Mouse (Mus musculus) forebrain, embryonic 11.5 days (tissue): Measurements from ENCODE around the gene Malrd1. TPM values are rescaled to one million over a fixed set of nuclear protein-coding genes. Genes with fewer than 3 reads are reported as not detected.
A peak's percentile ranks its signal among the peaks of the same experiment; 100 is the strongest.

Experiments
- ATAC-seq: fragments of 200-750 bp; cut with Nextera tagmentation; replicated peaks from 2 replicates; pipeline ENCODE4 v1.8.0; 2017; ENCODE audit warnings: moderate TSS enrichment; ENCODE audit not compliant: low FRiP score
- DNase-seq: peaks from one replicate; pipeline ENCODE4 v3.0.0-alpha.2; 2017; ENCODE audit warnings: low spot score
- H3K27ac ChIP-seq: fragments of 300-500 bp; sonication (generic); 2 replicates; pipeline ENCODE4 v1.5.1; 2014; ENCODE audit warnings: low read depth, low read length
- H3K27me3 ChIP-seq: fragments of 300-500 bp; sonication (generic); 2 replicates; pipeline ENCODE4 v1.6.1; 2014; ENCODE audit warnings: mild to moderate bottlenecking, low read length, mixed read lengths; ENCODE audit not compliant: control insufficient read depth, insufficient read depth
- H3K36me3 ChIP-seq: fragments of 300-500 bp; sonication (generic); 2 replicates; pipeline ENCODE4 v1.6.1; 2014; ENCODE audit warnings: mild to moderate bottlenecking, low read length, moderate library complexity, mixed read lengths; ENCODE audit not compliant: control insufficient read depth, insufficient read depth
- H3K4me1 ChIP-seq: fragments of 300-500 bp; sonication (generic); replicated peaks from 2 replicates; pipeline ENCODE4 v1.6.1; 2014; ENCODE audit warnings: low read length, mixed read lengths; ENCODE audit not compliant: control insufficient read depth, insufficient read depth
- H3K4me2 ChIP-seq: fragments of 300-500 bp; sonication (generic); 2 replicates; pipeline ENCODE4 v1.6.1; 2014; ENCODE audit warnings: low read depth, mild to moderate bottlenecking, low read length, moderate library complexity, mixed read lengths; ENCODE audit not compliant: severe bottlenecking
- H3K4me3 ChIP-seq: fragments of 300-500 bp; sonication (generic); 2 replicates; pipeline ENCODE4 v1.5.1; 2014; ENCODE audit warnings: low read depth, low read length
- H3K9ac ChIP-seq: fragments of 300-500 bp; sonication (generic); 2 replicates; pipeline ENCODE4 v1.6.1; 2014; ENCODE audit warnings: low read length
- H3K9me3 ChIP-seq: fragments of 300-500 bp; sonication (generic); 2 replicates; pipeline ENCODE4 v1.6.1; 2016; ENCODE audit warnings: low read length, mixed read lengths; ENCODE audit not compliant: control insufficient read depth
- WGBS: fragments of 180-500 bp; shearing (Covaris S2); extraction: QIAGEN DNeasy Blood & Tissue Kit; methylation state at CpG from one replicate; pipeline ENCODE4 v1.1.7; 2014; 5-methylcytosine and 5-hydroxymethylcytosine counted together
- polyA plus RNA-seq: library from polyadenylated mRNA; unstranded; fragments of >200 nt; fragmentation: Nextera tagmentation; extraction: Ambion mirVana; gene quantifications from 2 replicates; pipeline ENCODE4 v1.2.1, GENCODE M21; 2014

Malrd1 gene
- polyA plus RNA-seq, result 0.07 TPM in 2 replicates

- H3K27ac ChIP-seq, result no peak within 1 kb of the TSS
- peaks cover 2% of the 10 kb centered on the region; the same call in 1 of the 2 replicates for H3K9me3 ChIP-seq
- no peak within 1 kb of the TSS for H3K9ac ChIP-seq
- no peak within 1 kb of the TSS for H3K4me3 ChIP-seq
- ATAC-seq (no peak), DNase-seq (no peak)
- H3K4me2 ChIP-seq, result no peak within 1 kb of the TSS
- WGBS, result 84% methylated on average over 2 of the region's 2 CpGs
- no peaks in the 10 kb centered on the region for H3K27me3 ChIP-seq
- no peaks in the 10 kb centered on the region for H3K36me3 ChIP-seq
- no peaks in the 10 kb centered on the region for H3K4me1 ChIP-seq
Measured at GRCm38 (mm10) chr2:15526241-15526924, at the start of gene Malrd1. Gene Malrd1, plus strand, starts transcription at chr2:15526479.

GRCm38 (mm10) chr2:15538643-15539042 is 12.4 kb downstream of the Malrd1 start:
- Histone ChIP-seq H3K4me1 (no peaks in the 10 kb centered on the region), H3K4me3 (no peak overlapping the region), H3K27ac (no peak overlapping the region), H3K36me3 (no peaks in the 10 kb centered on the region), H3K9ac (no peak overlapping the region), H3K9me3 (no peaks in the 10 kb centered on the region), H3K27me3 (no peaks in the 10 kb centered on the region), H3K4me2 (no peak overlapping the region)
- WGBS, result 93% methylated on average over 1 of the region's 1 CpGs
- DNase-seq, result no peak
- ATAC-seq, result 0 out of 2 replicates have a peak, but pooled peaks have one; percentile 23

- Histone ChIP-seq H3K36me3 (no peaks in the 10 kb centered on the region), H3K4me1 (no peaks in the 10 kb centered on the region), H3K9ac (no peak overlapping the region), H3K27ac (no peak overlapping the region), H3K9me3 (no peaks in the 10 kb centered on the region), H3K4me3 (no peak overlapping the region), H3K27me3 (no peaks in the 10 kb centered on the region), H3K4me2 (no peak overlapping the region)
- DNase-seq (no peak), ATAC-seq (no peak)
- 73% methylated on average over 4 of the region's 4 CpGs for WGBS
Measured at GRCm38 (mm10) chr2:15613327-15613948, 87.2 kb downstream of the Malrd1 start.

- no peak for DNase-seq
- Histone ChIP-seq H3K4me3 (no peak overlapping the region), H3K9ac (no peak overlapping the region), H3K27me3 (no peaks in the 10 kb centered on the region), H3K4me1 (no peaks in the 10 kb centered on the region), H3K9me3 (no peaks in the 10 kb centered on the region), H3K4me2 (no peak overlapping the region), H3K36me3 (no peaks in the 10 kb centered on the region), H3K27ac (no peak overlapping the region)
- ATAC-seq, result no peak
- WGBS, result 80% methylated on average over 5 of the region's 5 CpGs
Measured at GRCm38 (mm10) chr2:15614026-15614425, 87.7 kb downstream of the Malrd1 start.

- no peaks in the 10 kb centered on the region for H3K27me3 ChIP-seq
- DNase-seq (no peak), ATAC-seq (no peak)
- no peak overlapping the region for H3K4me2 ChIP-seq
- H3K4me3 ChIP-seq, result no peak overlapping the region
- H3K9me3 ChIP-seq, result no peaks in the 10 kb centered on the region
- H3K36me3 ChIP-seq, result no peaks in the 10 kb centered on the region
- WGBS, result 94% methylated on average over 1 of the region's 1 CpGs
- no peak overlapping the region for H3K27ac ChIP-seq
- H3K9ac ChIP-seq, result no peak overlapping the region
- H3K4me1 ChIP-seq, result no peaks in the 10 kb centered on the region
Measured at GRCm38 (mm10) chr2:15635761-15636160, 109.5 kb downstream of the Malrd1 start.

GRCm38 (mm10) chr2:15643864-15644263 is 117.6 kb downstream of the Malrd1 start:
- DNase-seq, result no peak
- no peak for ATAC-seq
- 78% methylated on average over 1 of the region's 1 CpGs for WGBS
- no peaks in the 10 kb centered on the region for H3K36me3 ChIP-seq
- H3K9me3 ChIP-seq, result no peaks in the 10 kb centered on the region
- H3K4me3 ChIP-seq, result no peak overlapping the region
- H3K27me3 ChIP-seq, result no peaks in the 10 kb centered on the region
- no peak overlapping the region for H3K4me2 ChIP-seq
- no peak overlapping the region for H3K27ac ChIP-seq
- H3K9ac ChIP-seq, result no peak overlapping the region
- H3K4me1 ChIP-seq, result no peaks in the 10 kb centered on the region

- DNase-seq (no peak), ATAC-seq (peak; percentile 89)
- H3K27me3 ChIP-seq, result no peaks in the 10 kb centered on the region
- no peak overlapping the region for H3K9ac ChIP-seq
- no peaks in the 10 kb centered on the region for H3K9me3 ChIP-seq
- H3K4me2 ChIP-seq, result no peak overlapping the region
- no peak overlapping the region for H3K4me3 ChIP-seq
- no peaks in the 10 kb centered on the region for H3K36me3 ChIP-seq
- no peaks in the 10 kb centered on the region for H3K4me1 ChIP-seq
- 27% methylated on average over 1 of the region's 1 CpGs for WGBS
- H3K27ac ChIP-seq, result no peak overlapping the region
Measured at GRCm38 (mm10) chr2:15656388-15656787, 130.1 kb downstream of the Malrd1 start.

- H3K4me1 ChIP-seq, result no peaks in the 10 kb centered on the region
- WGBS, result 92% methylated on average over 3 of the region's 3 CpGs
- DNase-seq, result no peak
- no peak overlapping the region for H3K4me2 ChIP-seq
- H3K36me3 ChIP-seq, result no peaks in the 10 kb centered on the region
- no peak overlapping the region for H3K4me3 ChIP-seq
- H3K27ac ChIP-seq, result no peak overlapping the region
- no peak overlapping the region for H3K9ac ChIP-seq
- H3K27me3 ChIP-seq, result no peaks in the 10 kb centered on the region
- no peaks in the 10 kb centered on the region for H3K9me3 ChIP-seq
- ATAC-seq, result no peak
Measured at GRCm38 (mm10) chr2:15702977-15703376, 176.7 kb downstream of the Malrd1 start.

- WGBS, result 80% methylated on average over 1 of the region's 1 CpGs
- Histone ChIP-seq H3K36me3 (no peaks in the 10 kb centered on the region), H3K9ac (no peak overlapping the region), H3K27ac (no peak overlapping the region), H3K27me3 (no peaks in the 10 kb centered on the region), H3K4me1 (no peaks in the 10 kb centered on the region), H3K9me3 (no peaks in the 10 kb centered on the region), H3K4me2 (no peak overlapping the region), H3K4me3 (no peak overlapping the region)
- DNase-seq (no peak), ATAC-seq (no peak)
Measured at GRCm38 (mm10) chr2:15740945-15741344, 214.7 kb downstream of the Malrd1 start.
